Mouse (Mus musculus) stomach, postnatal 0 days (tissue): ENCODE data around the gene Gm7029. TPM values are rescaled to one million over a fixed set of nuclear protein-coding genes. Genes with fewer than 3 reads are reported as not detected.
A peak's percentile ranks its signal among the peaks of the same experiment; 100 is the strongest.
"Not testable (repeated sequence)": the region's sequence is repeated elsewhere in the genome, so short reads cannot be mapped to it uniquely, and the experiment has no call there.

ENCODE experiments used
- ATAC-seq: fragments of 200-750 bp; cut with Nextera tagmentation; 2 replicates; pipeline ENCODE4 v1.8.0; 2017; ENCODE audit not compliant: low FRiP score, low TSS enrichment
- DNase-seq: peaks from one replicate; pipeline ENCODE4 v3.0.0-alpha.2; 2016; ENCODE audit warnings: low spot score
- H3K27ac ChIP-seq: fragments of 300-500 bp; sonication (generic); replicated peaks from 2 replicates; pipeline ENCODE4 v1.5.1; 2014; ENCODE audit warnings: mild to moderate bottlenecking, control low read depth
- H3K27me3 ChIP-seq: fragments of 300-500 bp; sonication (generic); 2 replicates; pipeline ENCODE4 v1.6.1; 2014; ENCODE audit warnings: low read length; ENCODE audit not compliant: control insufficient read depth, insufficient read depth
- H3K36me3 ChIP-seq: fragments of 300-500 bp; sonication (generic); 2 replicates; pipeline ENCODE4 v1.6.1; 2014; ENCODE audit warnings: low read length, mixed read lengths; ENCODE audit not compliant: control insufficient read depth, insufficient read depth
- H3K4me1 ChIP-seq: fragments of 300-500 bp; sonication (generic); replicated peaks from 2 replicates; pipeline ENCODE4 v1.6.1; 2014; ENCODE audit warnings: antibody characterized with exemption; ENCODE audit not compliant: control insufficient read depth, insufficient read depth
- H3K4me2 ChIP-seq: fragments of 300-500 bp; sonication (generic); replicated peaks from 2 replicates; pipeline ENCODE4 v1.6.1; 2014; ENCODE audit warnings: low read depth, mild to moderate bottlenecking, control low read depth, moderate library complexity
- H3K4me3 ChIP-seq: fragments of 300-500 bp; sonication (generic); 2 replicates; pipeline ENCODE4 v1.5.1; 2014; ENCODE audit warnings: low read depth, low read length, control low read depth
- H3K9ac ChIP-seq: fragments of 300-500 bp; sonication (generic); 2 replicates; pipeline ENCODE4 v1.6.1; 2014; ENCODE audit warnings: mild to moderate bottlenecking, low read length, control low read depth, mixed read lengths
- H3K9me3 ChIP-seq: fragments of 300-500 bp; sonication (generic); 2 replicates; pipeline ENCODE4 v1.6.1; 2016; ENCODE audit warnings: low read length; ENCODE audit not compliant: control insufficient read depth
- CTCF ChIP-seq: IDR thresholded peaks from 2 replicates; pipeline ENCODE4 v1.5.1; 2016; ENCODE audit warnings: antibody characterized with exemption, low read depth, mild to moderate bottlenecking, moderate library complexity
- EP300 ChIP-seq: optimal IDR thresholded peaks from 2 replicates; pipeline ENCODE3; 2016; ENCODE audit warnings: antibody characterized with exemption
- WGBS: fragments of 180-500 bp; shearing (Covaris S2); extraction: QIAGEN DNeasy Blood & Tissue Kit; methylation state at CpG from one replicate; pipeline ENCODE4 v1.1.7; 2014; 5-methylcytosine and 5-hydroxymethylcytosine counted together
- polyA plus RNA-seq: library from polyadenylated mRNA; unstranded; fragments of >200 nt; fragmentation: Nextera tagmentation; extraction: Ambion mirVana; gene quantifications from 2 replicates; pipeline ENCODE4 v1.2.1, GENCODE M21; 2015

The Gm7029 gene
- polyA plus RNA-seq, 1 experiment from 2014 or later, result not detected

GRCm38 (mm10) chr17:33865330-33866030, 8.2 kb upstream of the Gm7029 start:
- Histone ChIP-seq H3K9ac (no peak overlapping the region), H3K4me2 (no peak overlapping the region), H3K9me3 (no peaks in the 10 kb centered on the region), H3K4me3 (no peak overlapping the region), H3K4me1 (no peaks in the 10 kb centered on the region), H3K36me3 (no peaks in the 10 kb centered on the region), H3K27ac (no peak overlapping the region), H3K27me3 (no peaks in the 10 kb centered on the region)
- DNase-seq (peak; percentile 67), ATAC-seq (peak; percentile 45; the same call in 1 of the 2 replicates)
- TF ChIP-seq EP300 (no peak), CTCF (peak; percentile 75)
- 27% methylated on average over 9 of the region's 9 CpGs for WGBS

GRCm38 (mm10) chr17:33874411-33874810, 774 bp downstream of the Gm7029 start:
- WGBS, result 90% methylated on average over 9 of the region's 11 CpGs
- Histone ChIP-seq H3K36me3 (no peaks in the 10 kb centered on the region), H3K27ac (no peak overlapping the region), H3K4me2 (no peak overlapping the region), H3K4me1 (no peaks in the 10 kb centered on the region), H3K4me3 (no peak overlapping the region), H3K9me3 (no peaks in the 10 kb centered on the region), H3K9ac (no peak overlapping the region), H3K27me3 (no peaks in the 10 kb centered on the region)
- no peak for DNase-seq
- TF ChIP-seq EP300 (no peak), CTCF (no peak)
- no peak for ATAC-seq

GRCm38 (mm10) chr17:33875797-33876196, 2.2 kb downstream of the Gm7029 start:
- H3K27me3 ChIP-seq, H3K36me3 ChIP-seq, H3K4me2 ChIP-seq, ATAC-seq, H3K9me3 ChIP-seq, H3K9ac ChIP-seq, H3K4me3 ChIP-seq, H3K27ac ChIP-seq, H3K4me1 ChIP-seq: not testable (repeated sequence)
- WGBS, result 82% methylated on average over 5 of the region's 5 CpGs
- TF ChIP-seq CTCF, result peak; percentile 52
- DNase-seq, result peak; percentile 27

GRCm38 (mm10) chr17:33884320-33884719, 10.7 kb downstream of the Gm7029 start:
- 91% methylated on average over 4 of the region's 11 CpGs for WGBS
- DNase-seq, H3K36me3 ChIP-seq, H3K27me3 ChIP-seq, H3K4me3 ChIP-seq, H3K9ac ChIP-seq, H3K9me3 ChIP-seq, H3K4me2 ChIP-seq, H3K4me1 ChIP-seq, H3K27ac ChIP-seq: not testable (repeated sequence)
- peak; percentile 23; the same call in 1 of the 2 replicates for ATAC-seq

- H3K36me3 ChIP-seq, H3K27ac ChIP-seq, ATAC-seq: not testable (repeated sequence)
Observed at GRCm38 (mm10) chr17:33887802-33888201, 14.2 kb downstream of the Gm7029 start.

GRCm38 (mm10) chr17:33888230-33888629, 14.6 kb downstream of the Gm7029 start:
- H3K4me3 ChIP-seq, H3K27me3 ChIP-seq, ATAC-seq, H3K27ac ChIP-seq, DNase-seq, H3K4me2 ChIP-seq, H3K4me1 ChIP-seq, H3K9ac ChIP-seq, H3K9me3 ChIP-seq, H3K36me3 ChIP-seq: not testable (repeated sequence)

More at GRCm38 (mm10) chr17:33887802-33888201, 14.2 kb downstream of the Gm7029 start:
- not testable (repeated sequence) for H3K4me1 ChIP-seq, H3K9ac ChIP-seq, H3K9me3 ChIP-seq, H3K4me2 ChIP-seq, H3K27me3 ChIP-seq, H3K4me3 ChIP-seq, DNase-seq
- 39% methylated on average over 2 of the region's 2 CpGs for WGBS

GRCm38 (mm10) chr17:33889941-33890532, 16.4 kb downstream of the Gm7029 start:
- not testable (repeated sequence) for H3K9me3 ChIP-seq, H3K36me3 ChIP-seq, H3K27ac ChIP-seq, H3K4me1 ChIP-seq, DNase-seq, H3K27me3 ChIP-seq
- WGBS, result under 1% methylated on average over 33 of the region's 44 CpGs
- H3K9ac ChIP-seq, result peak overlapping the region; percentile 55
- peak overlapping the region; percentile 69 for H3K4me2 ChIP-seq
- peak; percentile 2; the same call in 1 of the 2 replicates for ATAC-seq
- H3K4me3 ChIP-seq, result peak overlapping the region; percentile 57
